Mouse (Mus musculus) brain, embryonic 18.5 days (tissue): ENCODE measurements around the gene Slc35d2.
"Not testable (repeated sequence)": the region's sequence is repeated elsewhere in the genome, so short reads cannot be mapped to it uniquely, and the experiment has no call there.

ENCODE experiments used
- DNase-seq: peaks from one replicate; pipeline ENCODE4 v3.0.0-alpha.2; 2012; ENCODE audit warnings: low read depth, low spot score

The Slc35d2 gene

GRCm38 (mm10) chr13:64052281-64052680, 76.9 kb downstream of the Slc35d2 start:
- not testable (repeated sequence) for DNase-seq

GRCm38 (mm10) chr13:64050895-64051294, 78.3 kb downstream of the Slc35d2 start:
- no peak for DNase-seq

- no peak for DNase-seq
These were observed 79.6 kb downstream of the Slc35d2 start for GRCm38 (mm10) chr13:64049535-64049934.

GRCm38 (mm10) chr13:64048467-64048866, 80.7 kb downstream of the Slc35d2 start:
- DNase-seq = no peak
